Mouse (Mus musculus) Patski (cell line): ENCODE data around the gene Pitx3. TPM values are rescaled to one million over a fixed set of nuclear protein-coding genes. Genes with fewer than 3 reads are reported as not detected.

ENCODE experiments used
- ATAC-seq: fragments of 100-300 bp; one replicate; pipeline ENCODE4 v1.8.0; 2021
- CTCF ChIA-PET: fragments of 350-600 bp; sonication (Branson Sonifier 250); formaldehyde crosslinking; loops from one replicate; lab custom pipeline; 2022; ENCODE audit warnings: inconsistent platforms; lab: Charles Lee
- POLR2A ChIA-PET: fragments of 350-600 bp; sonication (Branson Sonifier 250); formaldehyde crosslinking; loops from one replicate; lab custom pipeline; 2022; ENCODE audit warnings: antibody characterized with exemption, inconsistent platforms; lab: Charles Lee
- DNase-seq: peaks from one replicate; pipeline ENCODE4 v3.0.0-alpha.2; 2011; ENCODE audit warnings: low read depth, low spot score
- H3K27me3 ChIP-seq: fragments of 371-371 bp; one replicate; pipeline ENCODE4 v1.5.1; 2021
- CTCF ChIP-seq: fragments of 100-300 bp; IDR thresholded peaks from one replicate; pipeline ENCODE4 v1.5.1; 2021
- in situ Hi-C: fragments of 300-500 bp; cut with MboI; formaldehyde crosslinking; loops from 3 replicates; pipeline ENCODE4 v1.11.1; 2018; ENCODE audit warnings: low pct_unique_long_range_greater_than_20kb, mixed read lengths
- polyA plus RNA-seq: library from polyadenylated mRNA; unstranded; gene quantifications from one replicate; pipeline ENCODE4 v1.2.3, GENCODE M21; 2021

Pitx3 gene
- polyA plus RNA-seq, 1 experiment from 2014 or later: not detected

GRCm38 (mm10) chr19:46165950-46166349, 17.8 kb upstream of the Pitx3 start:
- TF ChIP-seq CTCF: no peak

GRCm38 (mm10) chr19:46152127-46152803, 4.1 kb upstream of the Pitx3 start, which contains the start of gene Gbf1:
Gene Gbf1, plus strand, starts transcription at chr19:46152509.
- CTCF ChIA-PET: interaction anchor here (0.7 kb wide), 1 partner anchor 84 kb away, joined by 3 read pairs; no protein-coding TSS in a partner anchor
- POLR2A ChIA-PET: interaction anchor here (1.1 kb wide), 1 partner anchor 77 kb away, joined by 3 read pairs; the partner anchor contains the start of gene Nolc1
- peak; percentile 98 for ATAC-seq
- no peak for TF ChIP-seq CTCF
- DNase-seq: peak; percentile 99
- peaks cover 31% of the 10 kb centered on the region for H3K27me3 ChIP-seq
- in situ Hi-C loops: no loop called here

More at GRCm38 (mm10) chr19:46165950-46166349, 17.8 kb upstream of the Pitx3 start:
- ATAC-seq: no peak
- no peaks in the 10 kb centered on the region for H3K27me3 ChIP-seq
- no peak for DNase-seq
- in situ Hi-C loops: no loop called here
- ChIA-PET CTCF (no interaction called here), POLR2A (no interaction called here)

GRCm38 (mm10) chr19:46149091-46149490, 965 bp upstream of the Pitx3 start:
- ATAC-seq: no peak
- in situ Hi-C loops: no loop called here
- POLR2A ChIA-PET: no interaction called here
- no peak for TF ChIP-seq CTCF
- DNase-seq: no peak
- peaks cover 62% of the 10 kb centered on the region for H3K27me3 ChIP-seq
- CTCF ChIA-PET: no interaction called here

GRCm38 (mm10) chr19:46148372-46148760, 240 bp upstream of the Pitx3 start:
- no peak for TF ChIP-seq CTCF
- ChIA-PET CTCF (no interaction called here), POLR2A (no interaction called here)
- H3K27me3 ChIP-seq: peaks cover 69% of the 10 kb centered on the region
- in situ Hi-C loops: no loop called here
- ATAC-seq (no peak), DNase-seq (no peak)

- in situ Hi-C loops: no loop called here
- ChIA-PET POLR2A (no interaction called here), CTCF (interaction anchor here (7.2 kb wide), 1 partner anchor 112 kb away, joined by 39 read pairs; no protein-coding TSS in a partner anchor)
- ATAC-seq (no peak), DNase-seq (no peak)
- peaks cover 87% of the 10 kb centered on the region for H3K27me3 ChIP-seq
- TF ChIP-seq CTCF: no peak
Measured at GRCm38 (mm10) chr19:46141091-46141490, 7.0 kb downstream of the Pitx3 start.

- H3K27me3 ChIP-seq: peaks cover 79% of the 10 kb centered on the region
- DNase-seq: no peak
- ChIA-PET CTCF (interaction anchor here (7.2 kb wide), 1 partner anchor 113 kb away, joined by 39 read pairs; no protein-coding TSS in a partner anchor), POLR2A (interaction anchor here (0.7 kb wide), 1 partner anchor 20 kb away, joined by 4 read pairs; no protein-coding TSS in a partner anchor)
- TF ChIP-seq CTCF: no peak
- in situ Hi-C loops: no loop called here
- ATAC-seq: no peak
Measured at GRCm38 (mm10) chr19:46140324-46140723, 7.8 kb downstream of the Pitx3 start.

GRCm38 (mm10) chr19:46136639-46137580, 11.2 kb downstream of the Pitx3 start:
- in situ Hi-C loops: loop anchor here (5.0 to 10.0 kb wide), 2 partner anchors 120 to 228 kb away; no protein-coding TSS in a partner anchor
- TF ChIP-seq CTCF: no peak
- ChIA-PET CTCF (interaction anchor here (0.9 to 7.2 kb wide), 18 partner anchors 12 to 199 kb away, joined by 3 to 39 read pairs (median 5); partner anchors contain the start of gene Nfkb2), POLR2A (interaction anchor here (1.0 kb wide), 1 partner anchor 191 kb away, joined by 3 read pairs; the partner anchor contains the start of gene Fbxl15)
- H3K27me3 ChIP-seq: peaks cover 72% of the 10 kb centered on the region
- DNase-seq (no peak), ATAC-seq (peak; percentile 52)

GRCm38 (mm10) chr19:46135789-46136638, 12.1 kb downstream of the Pitx3 start:
- H3K27me3 ChIP-seq: peaks cover 71% of the 10 kb centered on the region
- ChIA-PET POLR2A (interaction anchor here (0.6 to 1.2 kb wide), 4 partner anchors 116 to 194 kb away, joined by 3 to 4 read pairs (median 3); partner anchors contain the start of gene Fbxl15), CTCF (interaction anchor here (0.7 to 7.2 kb wide), 26 partner anchors 8 to 200 kb away, joined by 3 to 39 read pairs (median 4); partner anchors contain the start of gene Nfkb2)
- no peak for DNase-seq
- TF ChIP-seq CTCF: no peak
- in situ Hi-C loops: loop anchor here (5.0 to 10.0 kb wide), 2 partner anchors 121 to 229 kb away; no protein-coding TSS in a partner anchor
- peak; percentile 51 for ATAC-seq

GRCm38 (mm10) chr19:46135297-46135696, 12.8 kb downstream of the Pitx3 start:
- ATAC-seq (peak; percentile 51), DNase-seq (peak; percentile 48)
- CTCF ChIA-PET: interaction anchor here (0.7 to 7.2 kb wide), 21 partner anchors 9 to 201 kb away, joined by 3 to 39 read pairs (median 4); partner anchors contain the start of gene Nfkb2
- peaks cover 71% of the 10 kb centered on the region for H3K27me3 ChIP-seq
- in situ Hi-C loops: loop anchor here (5.0 to 10.0 kb wide), 2 partner anchors 122 to 230 kb away; no protein-coding TSS in a partner anchor
- POLR2A ChIA-PET: interaction anchor here (0.6 to 1.2 kb wide), 3 partner anchors 117 to 195 kb away, joined by 3 to 4 read pairs (median 3); no protein-coding TSS in a partner anchor
- TF ChIP-seq CTCF: no peak
